Mouse (Mus musculus) pancreas, adult 10 weeks (tissue): ENCODE data around the gene Stra6. TPM values are rescaled to one million over a fixed set of nuclear protein-coding genes. Genes with fewer than 3 reads are reported as not detected.

Experiments
- polyA plus RNA-seq: library from polyadenylated mRNA; stranded (reverse); fragments of 350-450 nt; fragmentation: Illumina TruSeq; extraction: RNeasy Lipid Tissue Mini Kit (QIAGEN cat#74804); gene quantifications from one replicate; pipeline ENCODE4 v1.2.3, GENCODE M21; 2015; ENCODE audit warnings: low read depth, low replicate concordance; ENCODE audit not compliant: insufficient read depth

Stra6 gene
- 0.61 TPM for polyA plus RNA-seq

GRCm38 (mm10) chr9:58063531-58063930 lies at the start of gene Stra6:
Gene Stra6, plus strand, starts transcription at chr9:58063788.

DNA sequence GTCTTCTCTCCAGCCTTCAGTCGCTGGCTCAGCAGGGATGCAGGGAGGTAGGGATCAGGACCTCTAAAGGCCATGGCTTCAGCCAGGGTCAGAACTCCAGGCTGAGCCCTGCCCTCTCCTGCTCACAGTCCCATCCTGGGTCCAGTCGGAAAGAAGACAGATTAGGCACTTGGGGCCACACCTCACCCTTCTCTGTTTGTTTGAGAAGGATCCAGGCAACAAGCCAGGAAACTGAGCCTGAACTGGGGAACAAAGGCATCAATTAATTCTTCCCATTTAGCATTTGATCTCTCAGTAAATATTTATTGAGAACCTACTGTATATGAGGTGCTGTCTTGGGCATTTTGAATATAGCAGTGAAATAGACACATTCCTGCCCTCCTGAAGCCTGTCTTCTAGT lies 55.1 kb downstream of the Stra6 start, which contains the start of gene Ccdc33:
Gene Ccdc33 (minus strand): TSS at position 153 of the 400 bp plus-strand sequence.

Other genes starting within 250 kb of the Stra6 start
- 3.7 TPM for gene Arid3b, start 227.0 kb upstream of the Stra6 start, polyA plus RNA-seq
- 10.0 TPM for gene Ubl7, start 152.8 kb upstream of the Stra6 start, polyA plus RNA-seq
- gene Sema7a, start 123.7 kb upstream of the Stra6 start, polyA plus RNA-seq: 20.9 TPM
- 1.8 TPM for gene Cyp11a1, start 57.4 kb upstream of the Stra6 start, polyA plus RNA-seq
- gene Ccdc33, start 55.0 kb downstream of the Stra6 start, polyA plus RNA-seq: not detected
- gene Islr, start 140.5 kb downstream of the Stra6 start, polyA plus RNA-seq: 21.2 TPM
- gene Islr2, start 140.5 kb downstream of the Stra6 start, polyA plus RNA-seq: 0.65 TPM
- gene Pml, start 186.0 kb downstream of the Stra6 start, polyA plus RNA-seq: 7.5 TPM
- gene Stoml1, start 189.4 kb downstream of the Stra6 start, polyA plus RNA-seq: 6.6 TPM
- gene Loxl1, start 249.4 kb downstream of the Stra6 start, polyA plus RNA-seq: 15.7 TPM